Mouse (Mus musculus) urinary bladder, postnatal 10 days (tissue): ENCODE data around the gene Adcy1.

Source experiments
- DNase-seq: peaks from one replicate; pipeline ENCODE4 v3.0.0; 2022; ENCODE audit warnings: low spot score

Gene Adcy1

GRCm38 (mm10) chr11:7187472-7187871 lies 124.2 kb downstream of the Adcy1 start:
- DNase-seq, result no peak

GRCm38 (mm10) chr11:7188469-7188868 lies 125.2 kb downstream of the Adcy1 start, which contains the start of gene Gm11985:
Gene Gm11985, minus strand, starts transcription at chr11:7188569.
- no peak for DNase-seq

GRCm38 (mm10) chr11:7192710-7193109 lies 129.4 kb downstream of the Adcy1 start:
- DNase-seq, result no peak

- no peak for DNase-seq
Observed at GRCm38 (mm10) chr11:7193134-7193533, 129.8 kb downstream of the Adcy1 start.

- no peak for DNase-seq
Observed at GRCm38 (mm10) chr11:7194432-7195311, 131.4 kb downstream of the Adcy1 start.

- no peak for DNase-seq
Observed at GRCm38 (mm10) chr11:7195312-7195685, 132.0 kb downstream of the Adcy1 start.

- DNase-seq, result no peak
Observed at GRCm38 (mm10) chr11:7197491-7197941, 134.2 kb downstream of the Adcy1 start, which contains the start of gene Igfbp1. Gene Igfbp1, plus strand, starts transcription at chr11:7197782.

GRCm38 (mm10) chr11:7198006-7198405 lies 134.7 kb downstream of the Adcy1 start:
- no peak for DNase-seq

- no peak for DNase-seq
Observed at GRCm38 (mm10) chr11:7198481-7199256, 135.4 kb downstream of the Adcy1 start.

GRCm38 (mm10) chr11:7199736-7200392 lies 136.6 kb downstream of the Adcy1 start:
- DNase-seq, result no peak

GRCm38 (mm10) chr11:7200393-7200783 lies 137.1 kb downstream of the Adcy1 start:
- DNase-seq, result no peak

- DNase-seq, result no peak
Observed at GRCm38 (mm10) chr11:7202206-7202605, 138.9 kb downstream of the Adcy1 start.

- DNase-seq, result no peak
Observed at GRCm38 (mm10) chr11:7203846-7204245, 140.6 kb downstream of the Adcy1 start.

- no peak for DNase-seq
Observed at GRCm38 (mm10) chr11:7210343-7210742, 147.1 kb downstream of the Adcy1 start.

- no peak for DNase-seq
Observed at GRCm38 (mm10) chr11:7211211-7211610, 147.9 kb downstream of the Adcy1 start.

- no peak for DNase-seq
Observed at GRCm38 (mm10) chr11:7212126-7212798, 149.0 kb downstream of the Adcy1 start.

GRCm38 (mm10) chr11:7213161-7213500 lies 149.8 kb downstream of the Adcy1 start:
- no peak for DNase-seq

- DNase-seq, result no peak
Observed at GRCm38 (mm10) chr11:7213501-7214341, 150.4 kb downstream of the Adcy1 start, which contains the start of gene Igfbp3. Gene Igfbp3, minus strand, starts transcription at chr11:7213923.

GRCm38 (mm10) chr11:7214342-7214660 lies 151.0 kb downstream of the Adcy1 start:
- no peak for DNase-seq

GRCm38 (mm10) chr11:7214761-7215160 lies 151.5 kb downstream of the Adcy1 start:
- no peak for DNase-seq

- no peak for DNase-seq
Observed at GRCm38 (mm10) chr11:7215703-7216102, 152.4 kb downstream of the Adcy1 start.
